Mouse (Mus musculus) forebrain, postnatal 0 days (tissue): ENCODE results near the gene Sell. TPM values are rescaled to one million over a fixed set of nuclear protein-coding genes. Genes with fewer than 3 reads are reported as not detected.

Source experiments
- ATAC-seq: fragments of 200-750 bp; cut with Nextera tagmentation; 2 replicates; pipeline ENCODE4 v1.8.0; 2017; ENCODE audit warnings: mild to moderate bottlenecking, moderate library complexity
- DNase-seq: peaks from one replicate; pipeline ENCODE4 v3.0.0-alpha.2; 2015
- H3K27ac ChIP-seq: fragments of 300-500 bp; sonication (generic); 2 replicates; pipeline ENCODE4 v1.5.1; 2014; ENCODE audit warnings: low read depth, mild to moderate bottlenecking, antibody characterized with exemption, low read length, moderate library complexity, mixed read lengths
- H3K27me3 ChIP-seq: fragments of 300-500 bp; sonication (generic); 2 replicates; pipeline ENCODE4 v1.6.1; 2014; ENCODE audit warnings: mild to moderate bottlenecking, low read length, mixed read lengths; ENCODE audit not compliant: insufficient read depth
- H3K36me3 ChIP-seq: fragments of 300-500 bp; sonication (generic); 2 replicates; pipeline ENCODE4 v1.6.1; 2014; ENCODE audit warnings: mild to moderate bottlenecking, moderate library complexity; ENCODE audit not compliant: insufficient read depth
- H3K4me1 ChIP-seq: fragments of 300-500 bp; sonication (generic); 2 replicates; pipeline ENCODE4 v1.6.1; 2014; ENCODE audit warnings: antibody characterized with exemption; ENCODE audit not compliant: insufficient read depth
- H3K4me2 ChIP-seq: fragments of 300-500 bp; sonication (generic); 2 replicates; pipeline ENCODE4 v1.6.1; 2014; ENCODE audit warnings: low read depth, mild to moderate bottlenecking, moderate library complexity
- H3K4me3 ChIP-seq: fragments of 300-500 bp; sonication (generic); 2 replicates; pipeline ENCODE4 v1.5.1; 2014; ENCODE audit warnings: low read depth, low read length, mixed read lengths
- H3K9ac ChIP-seq: fragments of 300-500 bp; sonication (generic); 2 replicates; pipeline ENCODE4 v1.6.1; 2014; ENCODE audit warnings: mild to moderate bottlenecking
- H3K9me3 ChIP-seq: fragments of 300-500 bp; sonication (generic); 2 replicates; pipeline ENCODE4 v1.6.1; 2016; ENCODE audit warnings: low read length
- CTCF ChIP-seq: sonication (generic); IDR thresholded peaks from 2 replicates; pipeline ENCODE4 v1.5.1; 2016; ENCODE audit warnings: antibody characterized with exemption, control low read depth, low read depth
- WGBS: fragments of 180-500 bp; shearing (Covaris S2); extraction: QIAGEN DNeasy Blood & Tissue Kit; methylation state at CpG from one replicate; pipeline ENCODE4 v1.1.7; 2014; 5-methylcytosine and 5-hydroxymethylcytosine counted together
- polyA plus RNA-seq: library from polyadenylated mRNA; unstranded; fragments of >200 nt; fragmentation: Nextera tagmentation; extraction: Ambion mirVana; gene quantifications from 2 replicates; pipeline ENCODE4 v1.2.1, GENCODE M21; 2015
- total RNA-seq: library from RNA; depleted of rRNA; stranded (reverse); fragments of >200 nt; gene quantifications from 2 replicates; pipeline ENCODE4 v1.2.3, GENCODE M21; 2014; rRNA removed

Sell gene
- total and polyA plus RNA-seq, 2 experiments from 2014 or later, result 0.11 to 0.14 TPM

DNA sequence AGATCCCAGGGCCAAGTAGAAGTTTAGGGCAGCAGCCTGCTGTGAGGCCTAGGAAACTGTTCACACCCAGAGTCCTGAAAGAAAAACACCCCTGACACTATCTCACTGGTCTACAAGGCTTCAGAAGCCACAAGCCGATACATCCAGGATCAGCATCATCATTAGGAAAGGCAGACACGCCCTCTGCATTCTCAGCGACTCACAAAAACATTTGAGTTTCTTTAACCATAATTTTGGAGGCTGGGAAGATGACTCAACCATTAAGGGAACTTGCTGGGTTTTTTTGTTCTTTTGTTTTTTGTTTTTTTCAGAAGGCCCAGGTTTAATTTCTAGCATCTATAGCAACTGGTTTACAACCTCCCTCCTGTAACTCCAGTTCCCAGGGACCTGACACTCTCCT, 62.1 kb downstream of the Sell start:
- Histone ChIP-seq H3K36me3 (no peaks in the 10 kb centered on the region), H3K9me3 (no peaks in the 10 kb centered on the region), H3K4me3 (no peak overlapping the region), H3K27me3 (no peaks in the 10 kb centered on the region), H3K27ac (no peak overlapping the region), H3K9ac (no peak overlapping the region), H3K4me1 (no peaks in the 10 kb centered on the region), H3K4me2 (no peak overlapping the region)
- no peak for TF ChIP-seq CTCF
- WGBS, result 73% methylated on average over 3 of the region's 3 CpGs
- ATAC-seq, result no peak
- no peak for DNase-seq

- no peaks in the 10 kb centered on the region for H3K27me3 ChIP-seq
- WGBS, result 73% methylated on average over 3 of the region's 3 CpGs
- ATAC-seq (no peak), DNase-seq (no peak)
- H3K4me2 ChIP-seq, result no peak overlapping the region
- H3K4me1 ChIP-seq, result no peaks in the 10 kb centered on the region
- TF ChIP-seq CTCF, result no peak
- no peaks in the 10 kb centered on the region for H3K36me3 ChIP-seq
- no peak overlapping the region for H3K4me3 ChIP-seq
- no peak overlapping the region for H3K9ac ChIP-seq
- H3K27ac ChIP-seq, result no peak overlapping the region
- H3K9me3 ChIP-seq, result no peaks in the 10 kb centered on the region
These were observed 68.2 kb downstream of the Sell start for GRCm38 (mm10) chr1:164130013-164130412.

DNA sequence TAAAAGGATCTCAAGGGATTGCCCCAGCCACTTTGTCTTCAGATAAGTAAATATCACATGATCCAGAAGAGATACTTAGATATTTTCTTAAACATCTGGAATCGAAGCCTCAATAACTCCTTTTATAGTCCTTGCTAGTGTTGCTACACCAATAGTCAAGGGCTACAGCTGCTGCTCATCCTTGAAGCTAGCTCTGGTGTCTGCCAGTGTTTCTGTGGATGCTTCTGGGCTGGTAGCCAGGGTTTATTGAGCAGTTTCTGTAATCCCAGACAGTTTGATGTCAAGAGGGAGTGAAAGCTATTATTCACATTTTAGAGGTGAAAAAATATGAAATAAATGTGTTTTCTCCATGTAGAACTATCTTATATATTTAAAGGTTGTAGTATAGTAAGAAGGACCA, 70.8 kb downstream of the Sell start:
- Histone ChIP-seq H3K4me2 (no peak overlapping the region), H3K27ac (no peak overlapping the region), H3K36me3 (no peaks in the 10 kb centered on the region), H3K9ac (no peak overlapping the region), H3K4me1 (no peaks in the 10 kb centered on the region), H3K9me3 (no peaks in the 10 kb centered on the region), H3K4me3 (no peak overlapping the region), H3K27me3 (no peaks in the 10 kb centered on the region)
- no peak for ATAC-seq
- DNase-seq, result no peak
- TF ChIP-seq CTCF, result no peak
- 77% methylated on average over 1 of the region's 1 CpGs for WGBS

Other genes with a start within 250 kb of the Sell start
- 17.1 and 29.6 TPM in 2 replicates for gene Scyl3, start 132.9 kb upstream of the Sell start, total RNA-seq
- 9.0 and 11.3 TPM in 2 replicates for gene Scyl3, start 132.9 kb upstream of the Sell start, polyA plus RNA-seq
- 4.9 and 5.0 TPM in 2 replicates for gene BC055324, start 67.2 kb upstream of the Sell start, total RNA-seq
- 1.6 and 1.7 TPM in 2 replicates for gene BC055324, start 67.2 kb upstream of the Sell start, polyA plus RNA-seq
- 4.9 and 9.5 TPM in 2 replicates for gene Mettl18, start 67.1 kb upstream of the Sell start, total RNA-seq
- 6.4 and 6.8 TPM in 2 replicates for gene Mettl18, start 67.1 kb upstream of the Sell start, polyA plus RNA-seq
- not detected in 2 replicates for gene Sele, start 13.7 kb upstream of the Sell start, total RNA-seq
- gene Sele, start 13.7 kb upstream of the Sell start, polyA plus RNA-seq, result not detected in 2 replicates
- not detected in 2 replicates for gene Selp, start 53.3 kb downstream of the Sell start, total RNA-seq
- gene Selp, start 53.3 kb downstream of the Sell start, polyA plus RNA-seq, result not detected in 2 replicates
- 0.15 and 0.48 TPM in 2 replicates for gene F5, start 89.9 kb downstream of the Sell start, total RNA-seq
- 0.18 and 0.29 TPM in 2 replicates for gene F5, start 89.9 kb downstream of the Sell start, polyA plus RNA-seq
- 11.3 and 16.6 TPM in 2 replicates for gene Slc19a2, start 187.1 kb downstream of the Sell start, total RNA-seq
- 6.6 and 7.5 TPM in 2 replicates for gene Slc19a2, start 187.1 kb downstream of the Sell start, polyA plus RNA-seq
- 20.1 and 21.2 TPM in 2 replicates for gene Ccdc181, start 213.6 kb downstream of the Sell start, total RNA-seq
- 24.2 and 28.1 TPM in 2 replicates for gene Ccdc181, start 213.6 kb downstream of the Sell start, polyA plus RNA-seq
- gene Nme7, start 242.1 kb downstream of the Sell start, total RNA-seq, result 37.7 and 37.9 TPM in 2 replicates
- 32.1 and 33.2 TPM in 2 replicates for gene Nme7, start 242.1 kb downstream of the Sell start, polyA plus RNA-seq
- 17.5 and 21.5 TPM in 2 replicates for gene Blzf1, start 245.5 kb downstream of the Sell start, total RNA-seq
- gene Blzf1, start 245.5 kb downstream of the Sell start, polyA plus RNA-seq, result 16.1 and 22.3 TPM in 2 replicates